Mouse (Mus musculus) ES-Bruce4 (cell line): ENCODE results near the gene Shb.

ENCODE experiments used
- CTCF ChIP-seq: IDR thresholded peaks from one replicate; pipeline ENCODE4 v1.8.1; 2011; ENCODE audit warnings: low read depth, low read length
- EP300 ChIP-seq: IDR thresholded peaks from 2 replicates; pipeline ENCODE4 v1.6.1; 2011; ENCODE audit warnings: low read depth, low read length; ENCODE audit not compliant: insufficient read depth
- POLR2A ChIP-seq: IDR thresholded peaks from one replicate; pipeline ENCODE4 v1.8.1; 2011; ENCODE audit warnings: low read length; ENCODE audit not compliant: insufficient read depth

DNA sequence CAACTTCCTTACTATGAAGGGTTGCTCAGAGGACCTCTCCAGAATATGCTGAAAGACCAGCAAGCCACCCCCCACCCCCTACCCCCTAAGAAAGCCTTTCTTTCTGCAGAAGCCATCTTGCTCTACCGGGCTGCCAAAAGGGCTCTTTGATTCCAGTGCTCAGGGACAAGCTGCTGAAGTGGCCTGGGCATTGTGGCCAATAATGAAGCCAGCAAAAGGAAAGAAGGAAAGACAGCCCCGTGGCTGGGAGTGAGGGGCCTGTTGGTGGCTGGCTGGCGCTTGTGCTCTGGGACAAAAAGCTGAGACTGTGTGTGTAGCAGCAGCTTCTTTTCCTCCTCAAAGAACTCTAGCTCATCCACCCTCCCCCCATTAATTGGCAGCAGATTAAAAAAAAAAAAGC is 111.5 kb downstream of the Shb start:
- TF ChIP-seq CTCF, result no peak
- no peak for TF ChIP-seq POLR2A
- TF ChIP-seq EP300, result no peak
